In genomic region chr9:90242855-90243254, GRCm38 (mm10) we compare ENCODE assay signal across 10 mouse cellular contexts. TPM values are rescaled to one million over a fixed set of nuclear protein-coding genes. Genes with fewer than 3 reads are reported as not detected.
A peak's percentile ranks its signal among the peaks of the same experiment; 100 is the strongest.
DNase-seq lines count a peak whose midpoint lies in the region; ATAC-seq lines count a peak whose summit lies in the region.
"Had no signal": no experiment of that assay in that cellular context is flagged by ENCODE, and none has a peak within 500 bp of the region (broad histone marks: within the 10 kb centered on the region; RNA-seq: fewer than 3 reads in every experiment).

No protein-coding gene starts in this region.

- H3K36me3 ChIP-seq in liver, embryonic 11.5 days (ENCODE audit: control insufficient read depth, insufficient read depth, low read length): peaks cover 6% of the 10 kb centered on the region; the same call in 1 of the 2 replicates

- DNase-seq in adrenal gland, postnatal 14 days: peak; percentile 44
- no peak for DNase-seq in adrenal gland, adult 8-10 months
- DNase-seq in CD4-positive helper T cell, adult 2 months (ENCODE audit: low read depth, low spot score): peak; percentile 76
- DNase-seq in liver, embryonic 11.5 days (ENCODE audit: low spot score): no peak
- DNase-seq in left cerebral cortex, postnatal 25 days (ENCODE audit: low spot score in 2 of 2): no peak
- no peak for DNase-seq in right cerebral cortex, postnatal 25 days
- DNase-seq in layer of hippocampus, postnatal 14 days (ENCODE audit: low spot score in 2 of 2): no peak

- H3K27ac ChIP-seq in liver, embryonic 11.5 days (ENCODE audit: low read depth, low read length): peak overlapping the region; percentile 51
- H3K27ac ChIP-seq: hindbrain, embryonic 14.5 days; limb, embryonic 13.5 days had no signal

- 54% methylated on average over 7 of the region's 7 CpGs for WGBS in liver, embryonic 11.5 days

- H3K9me3 ChIP-seq in liver, embryonic 11.5 days (ENCODE audit: control insufficient read depth, low read length): no peaks in the 10 kb centered on the region
- H3K9me3 ChIP-seq: limb, embryonic 13.5 days had no signal

- H3K27me3 ChIP-seq in liver, embryonic 11.5 days (replicated peaks; ENCODE audit: control insufficient read depth, insufficient read depth, low read length): no peaks in the 10 kb centered on the region
- H3K27me3 ChIP-seq: limb, embryonic 13.5 days had no signal

- intact Hi-C loops in left cerebral cortex, postnatal 25 days (cut with DNase I): no loop called here

- peak overlapping the region; percentile 26; the same call in 1 of the 2 replicates for H3K9ac ChIP-seq in liver, embryonic 11.5 days (ENCODE audit: low read depth, low read length)
- H3K9ac ChIP-seq: hindbrain, embryonic 14.5 days; limb, embryonic 13.5 days had no signal

- H3K4me2 ChIP-seq in liver, embryonic 11.5 days: no peak overlapping the region
- H3K4me2 ChIP-seq: hindbrain, embryonic 14.5 days; limb, embryonic 13.5 days had no signal

- ATAC-seq in liver, embryonic 11.5 days (replicated peaks; ENCODE audit: low FRiP score): peak; percentile 19; the same call in 1 of the 2 replicates
- ATAC-seq in monocyte, adult 5-6 weeks (replicated peaks; ENCODE audit: insufficient number of reproducible peaks, low FRiP score, low TSS enrichment, poor library complexity, severe bottlenecking): peak; percentile 66

- no peak overlapping the region for H3K4me3 ChIP-seq in liver, embryonic 11.5 days (ENCODE audit: low read depth, low read length)
- H3K4me3 ChIP-seq: limb, embryonic 13.5 days had no signal

- H3K4me1 ChIP-seq in liver, embryonic 11.5 days (replicated peaks; ENCODE audit: control insufficient read depth, insufficient read depth, low read length): peaks cover 43% of the 10 kb centered on the region
- H3K4me1 ChIP-seq: limb, embryonic 13.5 days had no signal

RNA-seq across cellular contexts. Expression of gene Tbc1d2b, which starts 27.7 kb away (rescaled TPM):
- total RNA-seq in adrenal gland, postnatal 14 days (2021): 25.5 and 30.2 TPM in 2 replicates
- total RNA-seq in adrenal gland, adult 8-10 months (2022): 10 to 100 TPM; 28.0 to 49.4 (median 37.7) TPM
- polyA plus RNA-seq in liver, embryonic 11.5 days (2014; fragmentation: Nextera tagmentation; extraction: Ambion mirVana): 13.2 and 14.2 TPM in 2 replicates
- total RNA-seq in monocyte, adult 5-6 weeks (2017): 51.8 to 93.0 TPM (median 58.5 TPM) in 3 replicates
- 10 to 100 TPM in 1 of 2 experiments, 1 to 10 TPM in 1; 8.9 to 11.6 TPM for total RNA-seq in left cerebral cortex, postnatal 25 days (2021)
- 10 to 100 TPM in 1 of 2 experiments, 1 to 10 TPM in 1; 8.8 to 13.6 TPM for total RNA-seq in layer of hippocampus, postnatal 14 days (2021)

Comparison
In these comparisons a context has a peak if more than half of its experiments do, and no peak if none do; other contexts are left out.
1. DNase-seq: peak in adrenal gland, postnatal 14 days (single experiment) and CD4-positive helper T cell, adult 2 months (single experiment); none in adrenal gland, adult 8-10 months (single experiment), liver, embryonic 11.5 days (single experiment), left cerebral cortex, postnatal 25 days (0 of 2), right cerebral cortex, postnatal 25 days (single experiment) and layer of hippocampus, postnatal 14 days (0 of 2).